Mouse (Mus musculus): Measurements from ENCODE around the gene Pgm5. TPM values are rescaled to one million over a fixed set of nuclear protein-coding genes. Genes with fewer than 3 reads are reported as not detected.

Gene Pgm5
- total and polyA plus RNA-seq, 3 experiments: not detected

DNA sequence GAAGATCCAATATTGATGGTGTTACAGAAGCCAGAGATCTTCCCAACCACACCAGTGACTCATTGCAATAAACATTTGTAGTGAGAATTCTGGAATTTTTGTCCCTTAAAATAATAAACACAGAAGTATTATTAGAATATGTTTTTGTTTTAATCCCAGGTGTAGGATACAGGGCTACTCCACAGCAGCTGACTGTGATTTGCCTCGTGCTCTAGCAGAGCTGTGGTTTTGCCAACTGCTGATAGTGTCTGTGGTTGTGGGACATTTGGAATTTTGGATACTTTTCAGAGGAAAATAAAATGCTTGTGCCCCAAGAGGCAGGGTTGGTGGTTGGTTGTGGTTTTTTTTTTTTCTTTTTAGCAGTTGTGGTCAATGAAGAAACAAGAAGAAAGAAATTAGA lies 143.6 kb downstream of the Pgm5 start:
- no peaks in the 10 kb centered on the region for H3K36me3 ChIP-seq (ENCODE audit: control insufficient read depth in 1 of 2, insufficient read depth in 2 of 2, low read length in 2 of 2)
- no peaks in the 10 kb centered on the region for H3K9me3 ChIP-seq (replicated peaks; ENCODE audit: insufficient read depth, low read length)
- H3K4me3 ChIP-seq (ENCODE audit: control insufficient read depth in 1 of 2, insufficient read depth in 1 of 2, low read depth in 2 of 2, low read length in 2 of 2): no peak overlapping the region
- TF ChIP-seq MEF2A (IDR thresholded peaks at IDR 0.05; ENCODE audit: extremely low read depth, insufficient replicate concordance, low read depth, low read length, poor library complexity, severe bottlenecking) (no peak), KAT2A (conservative IDR thresholded peaks at IDR 0.05; ENCODE audit: low read depth, low read length) (no peak), BHLHE40 (IDR thresholded peaks at IDR 0.05; ENCODE audit: borderline replicate concordance, low read depth, low read length) (no peak), ZC3H11A (IDR thresholded peaks at IDR 0.05; ENCODE audit: low read depth, low read length) (no peak), TBP (IDR thresholded peaks at IDR 0.05; ENCODE audit: low read depth, low read length) (no peak), RAD21 (IDR thresholded peaks at IDR 0.05; ENCODE audit: low read depth, low read length) (no peak), HCFC1 (IDR thresholded peaks at IDR 0.05; ENCODE audit: low read depth, low read length) (no peak), POLR2AphosphoS2 (IDR thresholded peaks at IDR 0.05; ENCODE audit: low read length) (no peak), EP300 (IDR thresholded peaks at IDR 0.05; ENCODE audit: low read depth in 1 of 2, low read length in 2 of 2) (no peak)
- no peak overlapping the region for H3K27ac ChIP-seq (ENCODE audit: control insufficient read depth, low read depth, low read length)
- no peak overlapping the region for H3K9ac ChIP-seq (ENCODE audit: control insufficient read depth, low read depth, low read length, poor library complexity, severe bottlenecking)
- no peaks in the 10 kb centered on the region for H3K4me1 ChIP-seq (ENCODE audit: control insufficient read depth in 1 of 2, insufficient read depth in 2 of 2, low read length in 2 of 2)
- no peak for DNase-seq (ENCODE audit: low read depth, low spot score)
- no peaks in the 10 kb centered on the region for H3K27me3 ChIP-seq (ENCODE audit: control insufficient read depth in 1 of 2, insufficient read depth in 2 of 2, low read length in 2 of 2)
- H3K79me2 ChIP-seq (ENCODE audit: control insufficient read depth, insufficient read depth, low read length, poor library complexity): no peaks in the 10 kb centered on the region

- no peaks in the 10 kb centered on the region for H3K36me3 ChIP-seq (ENCODE audit: control insufficient read depth in 1 of 2, insufficient read depth in 2 of 2, low read length in 2 of 2)
These were observed 145.2 kb downstream of the Pgm5 start for GRCm38 (mm10) chr19:24716303-24717097.

DNA sequence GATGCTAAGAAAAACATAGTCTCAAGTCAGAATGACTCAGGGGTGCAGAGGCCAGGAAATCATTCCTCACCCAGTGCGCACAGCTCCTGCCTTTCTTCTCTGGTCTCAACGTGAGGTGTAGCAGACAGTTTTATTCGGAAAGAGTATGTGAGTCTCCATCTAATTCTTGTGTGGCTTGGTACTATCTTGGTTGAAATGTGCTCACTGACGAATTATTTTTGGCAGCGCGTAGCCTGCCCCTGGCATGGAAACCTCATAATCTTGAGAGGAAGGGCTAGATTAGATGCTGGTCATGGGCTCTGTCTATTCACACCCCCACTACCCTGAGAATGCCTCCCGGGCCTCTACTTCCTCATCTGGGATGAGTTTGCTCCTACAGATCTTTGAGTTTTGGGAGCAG lies 153.6 kb downstream of the Pgm5 start:
- H3K36me3 ChIP-seq (ENCODE audit: control insufficient read depth in 1 of 2, insufficient read depth in 2 of 2, low read length in 2 of 2): no peaks in the 10 kb centered on the region

More at GRCm38 (mm10) chr19:24716303-24717097, 145.2 kb downstream of the Pgm5 start:
- no peak overlapping the region for H3K9ac ChIP-seq (ENCODE audit: control insufficient read depth, low read depth, low read length, poor library complexity, severe bottlenecking)
- TF ChIP-seq NRF1 (IDR thresholded peaks at IDR 0.05; ENCODE audit: insufficient read depth, low read depth, low read length, poor library complexity, severe bottlenecking) (no peak), GABPA (IDR thresholded peaks at IDR 0.05; ENCODE audit: low read depth, low read length) (no peak)
- H3K27me3 ChIP-seq (ENCODE audit: control insufficient read depth in 1 of 2, insufficient read depth in 2 of 2, low read length in 2 of 2): no peaks in the 10 kb centered on the region
- no peaks in the 10 kb centered on the region for H3K9me3 ChIP-seq (replicated peaks; ENCODE audit: insufficient read depth, low read length)
- no peaks in the 10 kb centered on the region for H3K4me1 ChIP-seq (ENCODE audit: control insufficient read depth in 1 of 2, insufficient read depth in 2 of 2, low read length in 2 of 2)
- H3K4me3 ChIP-seq (ENCODE audit: control insufficient read depth in 1 of 2, insufficient read depth in 1 of 2, low read depth in 2 of 2, low read length in 2 of 2): no peak overlapping the region
- H3K27ac ChIP-seq (ENCODE audit: control insufficient read depth, low read depth, low read length): no peak overlapping the region
- H3K79me2 ChIP-seq (ENCODE audit: control insufficient read depth, insufficient read depth, low read length, poor library complexity): no peaks in the 10 kb centered on the region
- no peak for DNase-seq (ENCODE audit: low read depth, low spot score)

More for the DNA sequence above, 153.6 kb downstream of the Pgm5 start:
- Histone ChIP-seq H3K9me3 (replicated peaks; ENCODE audit: insufficient read depth, low read length) (no peaks in the 10 kb centered on the region), H3K79me2 (ENCODE audit: control insufficient read depth, insufficient read depth, low read length, poor library complexity) (no peaks in the 10 kb centered on the region), H3K27me3 (ENCODE audit: control insufficient read depth in 1 of 2, insufficient read depth in 2 of 2, low read length in 2 of 2) (peaks cover 0 to 1% of the 10 kb centered on the region in 2 experiments; a peak in 2 of 4 replicates), H3K4me1 (ENCODE audit: control insufficient read depth in 1 of 2, insufficient read depth in 2 of 2, low read length in 2 of 2) (no peaks in the 10 kb centered on the region), H3K4me3 (ENCODE audit: control insufficient read depth in 1 of 2, insufficient read depth in 1 of 2, low read depth in 2 of 2, low read length in 2 of 2) (no peak overlapping the region), H3K9ac (ENCODE audit: control insufficient read depth, low read depth, low read length, poor library complexity, severe bottlenecking) (no peak overlapping the region), H3K27ac (ENCODE audit: control insufficient read depth, low read depth, low read length) (no peak overlapping the region)
- no peak for DNase-seq (ENCODE audit: low read depth, low spot score)
- TF ChIP-seq USF1 (IDR thresholded peaks at IDR 0.05; ENCODE audit: low read depth, low read length): no peak
- TF ChIP-seq MYC (IDR thresholded peaks at IDR 0.05; ENCODE audit: low read depth, low read length): no peak
- no peak for TF ChIP-seq MEF2A (IDR thresholded peaks at IDR 0.05; ENCODE audit: extremely low read depth, insufficient replicate concordance, low read depth, low read length, poor library complexity, severe bottlenecking)
- no peak for TF ChIP-seq TBP (IDR thresholded peaks at IDR 0.05; ENCODE audit: low read depth, low read length)
- TF ChIP-seq TCF12 (IDR thresholded peaks at IDR 0.05; ENCODE audit: low read depth, low read length): no peak
- TF ChIP-seq RAD21 (IDR thresholded peaks at IDR 0.05; ENCODE audit: low read depth, low read length): no peak
- TF ChIP-seq ZC3H11A (IDR thresholded peaks at IDR 0.05; ENCODE audit: low read depth, low read length): no peak
- no peak for TF ChIP-seq MAX (IDR thresholded peaks at IDR 0.05; ENCODE audit: low read length)
- no peak for TF ChIP-seq GATA1 (IDR thresholded peaks at IDR 0.05; ENCODE audit: low read depth, low read length)
- TF ChIP-seq POLR2AphosphoS5 (IDR thresholded peaks at IDR 0.05; ENCODE audit: borderline replicate concordance, low read depth, low read length): no peak

Data from MEL (cell line).